Mouse (Mus musculus) fat pad, adult 2 months (tissue): ENCODE data around the gene Olfr16.

Experiments used
- DNase-seq: peaks from one replicate; pipeline ENCODE4 v3.0.0-alpha.2; 2011; ENCODE audit warnings: low read depth, low spot score; ENCODE audit errors: extremely low read depth

Olfr16 gene

DNA sequence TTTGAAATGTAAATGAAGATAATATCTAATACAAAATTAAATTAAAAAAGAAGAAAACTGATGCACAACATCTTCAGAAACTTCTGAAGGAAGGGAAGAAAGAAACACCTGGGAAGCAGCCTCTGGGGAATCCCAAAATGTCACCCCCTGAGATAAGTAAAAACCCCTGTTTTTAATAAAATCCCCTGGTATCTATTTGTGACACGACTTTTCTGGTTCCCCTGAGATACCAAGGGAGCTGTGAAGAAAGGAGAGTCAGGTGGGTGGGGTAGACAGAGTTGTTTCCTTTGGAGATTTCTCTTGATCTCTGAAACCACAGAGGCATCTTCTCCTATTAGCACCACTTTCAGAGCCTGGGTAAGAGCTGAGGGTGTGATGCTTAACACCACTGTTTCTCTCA, at the start of gene Olfr16:
TSS of gene Olfr16 (plus strand) at position 250 of the 400 bp plus-strand sequence.
- DNase-seq = no peak

GRCm38 (mm10) chr1:172903313-172903712, 46.9 kb upstream of the Olfr16 start:
- no peak for DNase-seq

DNA sequence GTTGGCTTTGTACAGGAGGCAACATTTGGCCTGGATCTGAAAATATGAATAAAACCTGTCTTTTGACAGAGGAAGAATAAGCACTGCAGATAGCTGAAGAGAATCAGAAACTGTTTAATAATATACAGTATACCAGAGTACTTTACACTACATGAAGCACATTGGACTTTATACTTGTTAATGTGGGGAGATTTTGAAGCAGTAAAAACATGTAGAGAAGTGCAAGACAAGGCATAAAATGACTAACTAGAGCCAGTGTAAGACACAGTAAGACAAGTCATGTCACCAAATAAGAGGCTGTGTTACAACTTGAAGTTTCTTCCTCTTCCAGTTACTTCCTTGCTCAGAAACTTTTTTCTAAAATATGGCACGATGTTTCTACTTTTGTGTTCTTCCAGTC, 33.1 kb upstream of the Olfr16 start:
- DNase-seq = no peak

- peak; percentile 90 for DNase-seq
Measured at GRCm38 (mm10) chr1:172918450-172918849, 31.8 kb upstream of the Olfr16 start.

GRCm38 (mm10) chr1:172932197-172932596, 18.0 kb upstream of the Olfr16 start:
- DNase-seq = no peak

- no peak for DNase-seq
Measured at GRCm38 (mm10) chr1:172951171-172951720, 1.0 kb downstream of the Olfr16 start.

GRCm38 (mm10) chr1:172955376-172955775, 5.2 kb downstream of the Olfr16 start:
- no peak for DNase-seq

- DNase-seq = no peak
Measured at GRCm38 (mm10) chr1:172960452-172960851, 10.2 kb downstream of the Olfr16 start.

DNA sequence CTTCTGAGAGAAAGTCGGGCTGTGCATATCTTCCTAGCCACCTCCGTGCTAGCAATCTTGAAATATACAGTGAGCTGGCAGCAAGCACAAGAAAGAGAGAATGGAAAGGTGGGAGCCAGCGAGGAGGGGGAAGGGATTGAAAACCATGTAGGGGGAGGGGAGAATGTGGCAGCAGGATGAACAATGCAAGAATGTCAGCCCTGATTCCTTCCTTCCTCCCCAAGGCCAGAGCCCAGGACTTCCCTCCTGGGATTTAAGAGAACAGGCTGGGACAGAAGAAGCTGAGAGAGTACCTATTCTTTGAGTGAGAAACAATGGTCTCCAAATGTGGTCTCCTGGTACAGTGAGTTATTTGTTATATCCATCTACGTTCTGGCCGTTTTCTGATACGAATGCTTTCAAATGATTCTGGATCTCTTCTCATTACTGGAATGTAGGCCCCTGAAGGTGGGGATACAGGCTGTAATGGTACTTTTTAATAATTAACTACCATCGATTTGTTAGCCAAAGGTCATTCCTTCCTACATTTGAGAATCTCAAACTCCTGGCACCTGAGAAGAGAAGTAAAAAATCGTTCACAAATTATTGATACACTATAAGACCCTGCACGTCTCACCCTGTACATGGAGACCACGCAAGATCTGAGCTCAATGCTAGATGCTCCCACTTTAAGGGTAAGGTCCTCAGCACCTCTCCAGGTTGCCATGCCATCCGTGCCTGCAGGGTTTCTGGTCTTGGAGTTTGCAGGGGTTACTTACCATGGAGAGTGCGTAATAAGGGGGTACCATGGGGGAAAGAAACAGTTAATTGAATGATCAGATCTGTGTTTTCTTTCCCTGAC, 39.8 kb downstream of the Olfr16 start:
- DNase-seq = no peak

GRCm38 (mm10) chr1:172990635-172991009, 40.4 kb downstream of the Olfr16 start:
- no peak for DNase-seq
